Mouse (Mus musculus) T-helper 1 cell (primary cell): ENCODE results near the gene Mcts2.

Experiments used
- in situ Hi-C: fragments of 300-600 bp; cut with MboI, MseI; formaldehyde crosslinking; loops from one replicate; pipeline ENCODE4 v1.15.1; 2025; ENCODE audit warnings: high pct_unique_total_duplicates

Gene Mcts2

GRCm38 (mm10) chr2:152683086-152683485 lies 3.7 kb upstream of the Mcts2 start:
- in situ Hi-C loops, result no loop called here

- in situ Hi-C loops, result no loop called here
These were observed 436 bp upstream of the Mcts2 start for GRCm38 (mm10) chr2:152686399-152686798.

GRCm38 (mm10) chr2:152691564-152692217 lies 4.9 kb downstream of the Mcts2 start:
- in situ Hi-C loops, result loop anchor here (5.0 kb wide), 2 partner anchors 76 to 141 kb away; partner anchors contain the start of gene Bcl2l1

GRCm38 (mm10) chr2:152693233-152693632 lies 6.4 kb downstream of the Mcts2 start:
- in situ Hi-C loops, result loop anchor here (5.0 kb wide), 2 partner anchors 74 to 139 kb away; partner anchors contain the start of gene Bcl2l1

GRCm38 (mm10) chr2:152693735-152694134 lies 6.9 kb downstream of the Mcts2 start:
- in situ Hi-C loops, result loop anchor here (5.0 kb wide), 2 partner anchors 74 to 139 kb away; partner anchors contain the start of gene Bcl2l1

- in situ Hi-C loops, result loop anchor here (5.0 kb wide), 2 partner anchors 73 to 138 kb away; partner anchors contain the start of gene Bcl2l1
These were observed 7.9 kb downstream of the Mcts2 start for GRCm38 (mm10) chr2:152694708-152695107.

GRCm38 (mm10) chr2:152696016-152696415 lies 9.2 kb downstream of the Mcts2 start:
- in situ Hi-C loops, result no loop called here

- in situ Hi-C loops, result no loop called here
These were observed 9.8 kb downstream of the Mcts2 start for GRCm38 (mm10) chr2:152696476-152697164.

GRCm38 (mm10) chr2:152700138-152700537 lies 13.3 kb downstream of the Mcts2 start:
- in situ Hi-C loops, result no loop called here

GRCm38 (mm10) chr2:152700725-152701124 lies 13.9 kb downstream of the Mcts2 start:
- in situ Hi-C loops, result no loop called here

GRCm38 (mm10) chr2:152703596-152704255 lies 16.9 kb downstream of the Mcts2 start:
- in situ Hi-C loops, result no loop called here

GRCm38 (mm10) chr2:152704256-152704605 lies 17.4 kb downstream of the Mcts2 start:
- in situ Hi-C loops, result no loop called here

GRCm38 (mm10) chr2:152704811-152705370 lies 18.1 kb downstream of the Mcts2 start:
- in situ Hi-C loops, result no loop called here

- in situ Hi-C loops, result no loop called here
These were observed 19.2 kb downstream of the Mcts2 start for GRCm38 (mm10) chr2:152705993-152706571.

- in situ Hi-C loops, result no loop called here
These were observed 20.4 kb downstream of the Mcts2 start for GRCm38 (mm10) chr2:152707186-152707585.

- in situ Hi-C loops, result no loop called here
These were observed 20.8 kb downstream of the Mcts2 start for GRCm38 (mm10) chr2:152707627-152708026.

- in situ Hi-C loops, result no loop called here
These were observed 22.2 kb downstream of the Mcts2 start for GRCm38 (mm10) chr2:152709066-152709465.

- in situ Hi-C loops, result no loop called here
These were observed 29.5 kb downstream of the Mcts2 start for GRCm38 (mm10) chr2:152716241-152716772.

GRCm38 (mm10) chr2:152717652-152718051 lies 30.8 kb downstream of the Mcts2 start:
- in situ Hi-C loops, result no loop called here

GRCm38 (mm10) chr2:152718076-152718475 lies 31.2 kb downstream of the Mcts2 start:
- in situ Hi-C loops, result no loop called here

GRCm38 (mm10) chr2:152723651-152724331 lies 37.0 kb downstream of the Mcts2 start:
- in situ Hi-C loops, result no loop called here
